Mouse (Mus musculus): Measurements from ENCODE around the gene Vdr. TPM values are rescaled to one million over a fixed set of nuclear protein-coding genes. Genes with fewer than 3 reads are reported as not detected.

Vdr gene
- polyA plus RNA-seq, 1 experiment, result 1.5 TPM

DNA sequence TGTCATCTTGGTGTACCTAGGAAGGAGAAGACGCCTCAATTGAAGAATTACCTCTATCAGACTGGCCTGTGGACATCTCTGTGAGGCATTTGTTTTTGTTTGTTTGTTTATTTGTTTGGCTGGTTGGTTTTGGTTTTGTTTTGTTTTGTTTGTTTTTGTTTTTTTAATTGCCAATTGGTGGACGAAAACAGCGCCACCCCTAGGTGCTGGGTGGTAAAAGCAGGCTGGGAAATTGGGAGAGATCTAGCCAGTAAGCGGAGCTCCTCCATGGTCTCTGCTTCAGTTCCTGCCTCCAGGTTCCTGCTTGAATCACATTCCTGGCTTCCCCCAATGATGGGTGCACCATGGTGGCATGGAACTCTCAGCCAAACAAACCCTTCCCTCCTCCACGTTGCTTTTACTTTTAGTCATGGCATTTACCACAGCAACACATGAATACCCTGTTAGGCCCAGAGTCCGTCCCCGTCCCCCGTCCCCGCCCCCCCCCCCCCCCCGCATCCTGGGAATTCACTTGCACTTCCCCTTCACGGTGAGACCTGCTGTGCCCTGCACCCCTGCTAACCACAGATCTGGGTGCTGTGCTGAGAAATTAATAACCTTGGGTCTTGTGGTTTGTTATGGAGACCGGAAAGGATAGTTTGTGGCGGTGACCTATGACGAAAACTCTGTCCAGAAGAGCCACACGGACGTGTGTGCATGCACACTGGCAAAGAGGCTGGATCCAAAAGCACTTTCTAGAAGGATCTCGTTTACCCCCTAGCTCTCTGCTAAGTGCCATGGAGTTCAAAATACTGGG, 94.0 kb downstream of the Vdr start:
- no peak for DNase-seq (ENCODE audit: extremely low spot score in 1 of 2, low spot score in 1 of 2)

GRCm38 (mm10) chr15:97815254-97815653, 95.2 kb downstream of the Vdr start:
- no peak for DNase-seq (ENCODE audit: extremely low spot score in 1 of 2, low spot score in 1 of 2)

- no peak for DNase-seq (ENCODE audit: extremely low spot score in 1 of 2, low spot score in 1 of 2)
Measured at GRCm38 (mm10) chr15:97814703-97815102, 95.7 kb downstream of the Vdr start.

DNA sequence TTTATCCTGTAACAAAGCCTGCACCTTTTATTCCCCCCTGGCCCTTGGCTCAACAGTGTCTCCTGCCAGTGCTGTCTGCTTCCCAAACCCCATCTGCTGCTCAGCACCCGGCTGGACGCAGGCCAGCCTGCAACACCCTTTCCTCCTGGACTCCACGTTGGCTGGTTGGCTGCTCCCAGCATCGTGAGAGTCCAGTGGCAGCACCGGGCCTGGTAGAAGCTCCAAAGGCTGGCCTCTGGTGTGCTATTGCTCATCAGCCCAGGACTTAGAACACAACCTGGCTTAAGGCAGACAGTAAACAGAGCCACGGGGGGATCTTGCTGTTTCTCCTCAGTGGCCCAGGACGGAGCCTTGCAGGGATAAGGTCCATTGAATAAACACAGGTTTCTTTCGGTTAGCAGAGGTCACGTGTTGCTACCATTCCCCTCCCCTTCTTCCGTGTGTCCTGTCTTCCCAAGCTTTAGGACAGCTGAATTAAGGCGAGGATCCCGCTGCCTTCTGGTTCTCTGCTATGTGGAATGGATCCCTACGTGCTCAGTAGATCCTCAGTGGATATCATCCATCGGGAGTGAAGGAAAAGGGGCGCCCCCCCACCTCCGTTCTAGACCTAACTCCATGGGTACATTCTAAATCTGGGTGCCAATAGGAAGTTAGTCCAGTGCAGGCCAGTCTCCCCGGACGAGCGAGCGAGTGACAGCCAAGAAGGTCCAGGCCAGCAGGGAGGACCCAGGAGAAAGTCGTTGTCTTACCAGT, 96.8 kb downstream of the Vdr start:
- DNase-seq (ENCODE audit: extremely low spot score in 1 of 2, low spot score in 1 of 2), result no peak

- no peak for DNase-seq (ENCODE audit: extremely low spot score in 1 of 2, low spot score in 1 of 2)
Measured at GRCm38 (mm10) chr15:97812875-97813274, 97.6 kb downstream of the Vdr start.

GRCm38 (mm10) chr15:97812126-97812525, 98.3 kb downstream of the Vdr start:
- peak; percentile 88 to 89 for DNase-seq (ENCODE audit: extremely low spot score in 1 of 2, low spot score in 1 of 2)

DNA sequence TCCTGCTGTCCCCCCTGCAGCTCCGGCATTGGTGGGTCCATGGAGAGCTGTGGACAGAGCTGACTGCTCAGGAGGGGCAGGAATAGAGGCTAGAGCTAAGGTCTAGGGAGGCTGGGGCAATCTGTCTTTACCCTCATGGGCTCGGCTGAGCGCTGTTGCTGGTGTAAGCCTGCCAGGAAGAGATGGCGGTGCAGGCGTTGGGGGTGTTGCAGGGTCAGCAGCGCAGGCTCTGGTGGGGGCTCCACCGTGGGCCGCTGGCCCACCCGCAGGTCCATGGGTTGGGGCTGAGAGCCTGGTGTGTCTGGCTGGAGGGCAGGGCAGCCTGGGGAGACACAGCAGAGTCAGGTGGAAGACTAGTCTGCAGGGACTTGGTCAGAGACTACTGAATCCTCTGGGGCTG, 99.1 kb downstream of the Vdr start:
- no peak for DNase-seq (ENCODE audit: extremely low spot score in 1 of 2, low spot score in 1 of 2)

DNA sequence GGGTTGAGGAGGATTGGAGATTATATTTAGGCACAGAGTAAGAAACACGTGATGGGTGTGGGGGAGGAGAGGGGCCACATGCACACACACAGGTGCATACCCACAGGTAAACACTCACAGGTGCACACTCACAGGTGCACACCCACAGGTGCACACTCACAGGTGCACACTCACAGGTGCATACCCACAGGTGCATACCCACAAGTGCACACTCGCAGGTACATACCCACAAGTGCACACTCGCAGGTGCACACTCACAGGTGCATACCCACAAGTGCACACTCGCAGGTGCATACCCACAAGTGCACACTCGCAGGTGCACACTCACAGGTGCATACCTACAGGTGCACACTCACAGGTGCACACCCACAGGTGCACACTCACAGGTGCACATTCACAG, 100.0 kb downstream of the Vdr start:
- DNase-seq (ENCODE audit: extremely low spot score in 1 of 2, low spot score in 1 of 2), result no peak

DNA sequence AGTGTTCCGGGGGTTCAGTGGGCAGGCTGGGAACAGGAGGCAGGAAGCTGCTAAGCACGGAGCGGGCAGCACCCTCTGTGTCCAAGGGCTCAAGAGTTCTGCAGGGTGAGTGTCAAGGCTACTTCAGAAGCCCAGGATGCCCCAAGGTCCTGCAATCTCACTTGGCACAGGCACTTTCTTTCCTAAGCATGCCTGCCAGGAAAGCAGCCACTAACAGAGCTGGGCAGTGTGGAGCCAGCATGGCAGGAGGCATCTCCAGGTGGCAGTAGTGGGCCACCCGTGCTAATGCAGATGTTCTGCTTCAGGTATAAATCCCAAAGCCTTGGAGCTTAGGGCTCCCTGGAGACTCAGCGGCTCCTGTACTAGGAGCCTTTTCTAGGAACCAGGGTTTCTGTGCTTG, 100.5 kb downstream of the Vdr start:
- no peak for DNase-seq (ENCODE audit: extremely low spot score in 1 of 2, low spot score in 1 of 2)

DNA sequence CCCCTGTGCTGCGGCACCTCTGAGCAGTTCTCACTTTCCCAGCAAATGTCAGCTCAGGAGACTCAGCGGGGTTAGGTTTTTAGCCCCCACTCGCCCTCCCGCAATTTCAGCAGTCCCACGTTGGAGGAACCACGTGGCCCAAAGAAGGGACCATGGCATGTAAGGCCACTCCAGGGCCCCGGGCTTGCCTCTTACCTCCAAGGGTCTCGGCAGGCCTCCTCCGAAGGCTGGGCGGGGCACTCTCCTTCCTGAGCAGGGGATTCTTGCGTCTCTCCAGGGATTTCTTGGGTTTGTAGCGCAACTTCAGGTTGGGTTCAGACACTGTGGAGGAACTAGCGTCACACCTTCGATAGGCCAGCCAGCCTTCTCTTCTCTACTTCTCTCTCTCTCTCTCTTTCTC, 101.2 kb downstream of the Vdr start:
- DNase-seq (ENCODE audit: extremely low spot score in 1 of 2, low spot score in 1 of 2), result no peak

DNA sequence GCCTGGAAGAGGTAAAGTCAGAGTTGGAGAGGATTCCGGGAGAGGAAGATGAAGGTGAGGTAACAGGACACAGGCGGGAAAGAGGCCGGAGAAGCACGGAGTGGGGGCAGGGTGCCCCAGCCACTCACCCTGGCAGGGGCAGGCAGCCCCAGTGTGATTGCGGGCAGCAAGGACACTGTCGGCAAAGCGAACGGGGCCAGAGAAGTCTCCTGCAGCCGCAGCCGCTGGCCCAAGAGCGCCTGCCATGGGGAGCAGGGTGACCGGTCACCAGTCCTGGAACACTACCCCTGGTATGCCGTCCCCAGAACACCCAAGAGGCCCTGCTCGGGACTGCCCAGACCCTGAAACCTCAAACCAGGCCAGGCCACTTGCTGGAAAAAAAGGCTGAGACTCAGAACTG, 101.9 kb downstream of the Vdr start:
- no peak for DNase-seq (ENCODE audit: extremely low spot score in 1 of 2, low spot score in 1 of 2)

GRCm38 (mm10) chr15:97807867-97808266, 102.6 kb downstream of the Vdr start:
- DNase-seq (ENCODE audit: extremely low spot score in 1 of 2, low spot score in 1 of 2), result no peak

Other genes starting within 250 kb of the Vdr start
- gene Rpap3, start 204.8 kb downstream of the Vdr start, polyA plus RNA-seq (2012; rRNA removed), result 21.0 and 23.5 TPM in 2 replicates
- gene Endou, start 179.3 kb downstream of the Vdr start, polyA plus RNA-seq (2012; rRNA removed), result 1.0 and 1.5 TPM in 2 replicates
- gene Rapgef3, start 142.7 kb downstream of the Vdr start, polyA plus RNA-seq (2012; rRNA removed), result 69.2 and 78.4 TPM in 2 replicates
- gene Slc48a1, start 132.1 kb downstream of the Vdr start, polyA plus RNA-seq (2012; rRNA removed), result 107 and 117 TPM in 2 replicates
- gene Hdac7, start 66.1 kb downstream of the Vdr start, polyA plus RNA-seq (2012; rRNA removed), result 50.2 and 57.5 TPM in 2 replicates
- gene Tmem106c, start 53.6 kb upstream of the Vdr start, polyA plus RNA-seq (2012; rRNA removed), result 50.6 and 56.1 TPM in 2 replicates
- 1.8 and 2.0 TPM in 2 replicates for gene Col2a1, start 94.1 kb upstream of the Vdr start, polyA plus RNA-seq (2012; rRNA removed)
- gene Pfkm, start 182.0 kb upstream of the Vdr start, polyA plus RNA-seq (2012; rRNA removed), result 329 and 345 TPM in 2 replicates
- 12.3 and 12.7 TPM in 2 replicates for gene Senp1, start 183.1 kb upstream of the Vdr start, polyA plus RNA-seq (2012; rRNA removed)